Mouse (Mus musculus): ENCODE data around the gene Sgpl1.

DNA sequence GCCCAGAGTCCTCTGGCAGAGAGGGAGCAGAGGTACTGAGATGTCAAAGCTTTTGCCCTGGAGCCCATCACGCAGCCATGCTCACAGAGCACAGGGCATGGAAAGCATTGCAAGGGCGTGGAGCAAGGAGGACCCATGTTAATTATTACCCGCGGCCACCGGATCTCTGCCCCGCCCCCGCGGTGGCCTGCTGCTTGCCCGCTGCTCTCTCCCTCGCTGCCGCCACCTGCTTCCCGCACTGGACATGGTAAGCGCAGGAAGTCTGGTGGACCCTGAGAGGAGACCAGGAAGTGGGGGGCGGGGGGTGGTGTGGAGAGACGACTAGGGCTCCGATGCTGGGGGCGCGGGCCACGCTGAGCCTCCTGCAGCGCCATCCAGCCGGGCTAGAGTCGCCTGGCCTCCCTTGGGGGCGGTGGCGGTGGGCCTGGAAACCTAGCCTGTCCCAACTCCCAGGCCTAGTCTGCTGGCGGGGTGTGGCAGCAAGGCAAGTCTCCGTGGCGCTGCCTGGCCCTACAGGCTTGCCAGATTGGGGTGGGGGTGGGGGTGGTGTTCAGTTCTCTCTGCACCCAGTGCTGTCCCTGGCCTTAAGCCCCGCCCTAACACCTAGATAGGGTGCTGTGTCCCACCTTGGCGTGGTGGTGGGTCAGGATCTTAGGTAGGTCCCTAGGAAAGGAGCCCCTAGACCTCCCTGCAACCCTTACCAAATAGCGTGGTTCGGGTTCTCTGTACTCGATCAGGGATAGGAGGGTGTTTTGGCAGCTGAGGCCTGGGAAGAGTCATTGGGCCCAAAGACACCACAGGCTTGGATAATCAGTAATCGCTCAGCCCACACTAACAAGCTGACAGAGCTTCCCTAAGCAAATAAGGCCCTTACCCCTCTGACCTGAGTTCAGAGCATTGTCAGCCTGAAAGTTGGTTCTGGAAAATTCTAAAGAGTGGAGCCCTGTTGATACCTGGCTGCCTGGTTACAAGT is 58.0 kb downstream of the Sgpl1 start, which contains the start of gene Pcbd1:
- TF ChIP-seq CTCF (IDR thresholded peaks at IDR 0.05; ENCODE audit: insufficient read depth, low read depth, low read length) (no peak), POLR2A (IDR thresholded peaks at IDR 0.05; ENCODE audit: insufficient read depth, low read depth, low read length) (no peak)
